Comparison of ENCODE assay signal across 9 mouse cellular contexts in the genomic region with DNA sequence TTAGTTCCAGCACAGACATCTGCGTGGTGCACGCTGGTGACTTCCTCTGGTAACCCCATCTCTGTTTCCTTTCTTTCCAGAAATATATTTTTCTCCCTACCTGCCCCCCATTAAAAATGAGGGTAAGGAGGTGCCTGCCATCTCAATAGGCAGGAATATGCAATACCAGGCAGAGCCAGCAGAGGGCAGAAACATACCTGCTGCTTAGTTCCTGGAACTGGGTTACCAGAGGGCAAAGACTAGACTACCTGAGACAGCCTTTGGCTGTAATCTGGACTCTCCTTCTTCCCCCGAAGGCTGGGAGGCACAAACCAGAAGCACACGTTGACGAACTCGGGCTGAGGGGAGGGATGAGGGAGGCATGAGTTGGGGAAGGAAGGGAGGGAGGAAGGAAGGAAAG. TPM values are rescaled to one million over a fixed set of nuclear protein-coding genes. Genes with fewer than 3 reads are reported as not detected.
DNase-seq lines count a peak whose midpoint lies in the region; ATAC-seq and TF ChIP-seq lines count a peak whose summit lies in the region.
"Had no signal": no experiment of that assay in that cellular context is flagged by ENCODE, and none has a peak within 500 bp of the region (broad histone marks: within the 10 kb centered on the region; RNA-seq: fewer than 3 reads in every experiment).

No protein-coding gene starts in this region.

- no peak overlapping the region for H3K9ac ChIP-seq in midbrain, embryonic 15.5 days
- no peak overlapping the region for H3K9ac ChIP-seq in limb, embryonic 14.5 days (ENCODE audit: low read depth, low read length, severe bottlenecking)
- H3K9ac ChIP-seq: embryonic facial prominence, embryonic 15.5 days had no signal

- H3K4me3 ChIP-seq in midbrain, embryonic 10.5 days: no peak overlapping the region
- H3K4me3 ChIP-seq in midbrain, embryonic 15.5 days: no peak overlapping the region
- no peak overlapping the region for H3K4me3 ChIP-seq in limb, embryonic 14.5 days (replicated peaks; ENCODE audit: low read length)
- H3K4me3 ChIP-seq: embryonic facial prominence, embryonic 15.5 days had no signal

- no peak overlapping the region for H3K27ac ChIP-seq in midbrain, embryonic 10.5 days (replicated peaks)
- H3K27ac ChIP-seq in midbrain, embryonic 15.5 days: no peak overlapping the region
- no peak overlapping the region for H3K27ac ChIP-seq in limb, embryonic 14.5 days (replicated peaks; ENCODE audit: low read depth, low read length)
- H3K27ac ChIP-seq: embryonic facial prominence, embryonic 15.5 days had no signal

- DNase-seq in midbrain, embryonic 10.5 days (ENCODE audit: low spot score): peak; percentile 63
- DNase-seq in c-Kit-positive CD71-positive TER-119-negative erythroid progenitor cells, embryonic 14.5 days (ENCODE audit: low read depth): peak; percentile 67
- DNase-seq in frontal cortex, postnatal 25 days (ENCODE audit: low spot score in 2 of 2): peak; percentile 68 to 82
- DNase-seq in kidney, adult 9 months: peak; percentile 94
- peak; percentile 82 for DNase-seq in limb, embryonic 14.5 days (ENCODE audit: low spot score)
- peak; percentile 70 for DNase-seq in ovary, postnatal 10 days (ENCODE audit: low spot score)
- peak; percentile 70 to 87 for DNase-seq in thymus, postnatal 10 days (ENCODE audit: low spot score in 2 of 2)

- no peaks in the 10 kb centered on the region for H3K4me1 ChIP-seq in midbrain, embryonic 10.5 days
- no peaks in the 10 kb centered on the region for H3K4me1 ChIP-seq in midbrain, embryonic 15.5 days
- H3K4me1 ChIP-seq in limb, embryonic 14.5 days (ENCODE audit: control insufficient read depth, insufficient read depth, low read length): no peaks in the 10 kb centered on the region
- H3K4me1 ChIP-seq: embryonic facial prominence, embryonic 15.5 days had no signal

- no peak overlapping the region for H3K4me2 ChIP-seq in midbrain, embryonic 15.5 days
- H3K4me2 ChIP-seq in limb, embryonic 14.5 days (replicated peaks; ENCODE audit: low read depth, low read length, severe bottlenecking): no peak overlapping the region
- H3K4me2 ChIP-seq: embryonic facial prominence, embryonic 15.5 days had no signal

- H3K9me3 ChIP-seq in midbrain, embryonic 10.5 days (replicated peaks): no peaks in the 10 kb centered on the region
- H3K9me3 ChIP-seq in midbrain, embryonic 15.5 days: no peaks in the 10 kb centered on the region
- no peaks in the 10 kb centered on the region for H3K9me3 ChIP-seq in limb, embryonic 14.5 days (ENCODE audit: control insufficient read depth, low read length)
- H3K9me3 ChIP-seq: embryonic facial prominence, embryonic 15.5 days had no signal

- H3K27me3 ChIP-seq in midbrain, embryonic 10.5 days (ENCODE audit: low read depth, poor library complexity, severe bottlenecking): no peaks in the 10 kb centered on the region
- no peaks in the 10 kb centered on the region for H3K27me3 ChIP-seq in midbrain, embryonic 15.5 days (replicated peaks)
- no peaks in the 10 kb centered on the region for H3K27me3 ChIP-seq in limb, embryonic 14.5 days (ENCODE audit: control insufficient read depth, insufficient read depth, low read length)
- H3K27me3 ChIP-seq: embryonic facial prominence, embryonic 15.5 days had no signal

- no peak for ATAC-seq in midbrain, embryonic 15.5 days (replicated peaks)
- ATAC-seq in limb, embryonic 14.5 days (ENCODE audit: low FRiP score, low read depth): no peak

- WGBS in midbrain, embryonic 10.5 days: 21% methylated on average over 6 of the region's 6 CpGs
- WGBS in midbrain, embryonic 15.5 days: 24% methylated on average over 3 of the region's 6 CpGs
- WGBS in limb, embryonic 14.5 days: 21% methylated on average over 4 of the region's 6 CpGs

- no peak for TF ChIP-seq POLR2A in limb, embryonic 14.5 days (IDR thresholded peaks at IDR 0.05; ENCODE audit: borderline replicate concordance, extremely low read depth, insufficient read depth, insufficient read length)

- H3K36me3 ChIP-seq in midbrain, embryonic 10.5 days: 0 out of 2 replicates have a peak, but pooled peaks cover 5% of the 10 kb centered on the region
- no peaks in the 10 kb centered on the region for H3K36me3 ChIP-seq in midbrain, embryonic 15.5 days (replicated peaks)
- H3K36me3 ChIP-seq in limb, embryonic 14.5 days (ENCODE audit: control insufficient read depth, insufficient read depth, low read length): peaks cover 40% of the 10 kb centered on the region

RNA-seq across cellular contexts. Expression of a gene that starts 24.8 kb away (rescaled TPM):
- polyA plus RNA-seq in midbrain, embryonic 10.5 days (2016; fragmentation: Nextera tagmentation; extraction: Ambion mirVana): 63.0 and 72.4 TPM in 2 replicates
- polyA plus RNA-seq in midbrain, embryonic 15.5 days (2015; fragmentation: Nextera tagmentation; extraction: Ambion mirVana): 59.0 and 64.2 TPM in 2 replicates
- 89.4 and 96.0 TPM in 2 replicates for polyA plus RNA-seq in limb, embryonic 14.5 days (2012; rRNA removed)
- polyA plus RNA-seq in limb, embryonic 14.5 days (2014; fragmentation: Nextera tagmentation; extraction: Ambion mirVana): 53.8 and 64.0 TPM in 2 replicates

RNA-seq across cellular contexts. Expression of a gene that starts 26.2 kb away (rescaled TPM):
- 32.8 and 38.8 TPM in 2 replicates for polyA plus RNA-seq in midbrain, embryonic 10.5 days (2016; fragmentation: Nextera tagmentation; extraction: Ambion mirVana)
- 38.0 and 39.4 TPM in 2 replicates for polyA plus RNA-seq in midbrain, embryonic 15.5 days (2015; fragmentation: Nextera tagmentation; extraction: Ambion mirVana)
- 112 and 130 TPM in 2 replicates for polyA plus RNA-seq in limb, embryonic 14.5 days (2012; rRNA removed)
- polyA plus RNA-seq in limb, embryonic 14.5 days (2014; fragmentation: Nextera tagmentation; extraction: Ambion mirVana): 66.1 and 75.3 TPM in 2 replicates

RNA-seq across cellular contexts. Expression of a gene that starts 28.0 kb away (rescaled TPM):
- polyA plus RNA-seq in midbrain, embryonic 10.5 days (2016; fragmentation: Nextera tagmentation; extraction: Ambion mirVana): 0.14 and 0.20 TPM in 2 replicates
- 0.15 TPM in 1 of 2 replicates, not detected in the other for polyA plus RNA-seq in midbrain, embryonic 15.5 days (2015; fragmentation: Nextera tagmentation; extraction: Ambion mirVana)
- 0.87 and 1.1 TPM in 2 replicates for polyA plus RNA-seq in limb, embryonic 14.5 days (2012; rRNA removed)
- 0.48 and 0.76 TPM in 2 replicates for polyA plus RNA-seq in limb, embryonic 14.5 days (2014; fragmentation: Nextera tagmentation; extraction: Ambion mirVana)

RNA-seq across cellular contexts. Expression of a gene that starts 34.1 kb away (rescaled TPM):
- 0.32 and 0.38 TPM in 2 replicates for polyA plus RNA-seq in midbrain, embryonic 10.5 days (2016; fragmentation: Nextera tagmentation; extraction: Ambion mirVana)
- polyA plus RNA-seq in midbrain, embryonic 15.5 days (2015; fragmentation: Nextera tagmentation; extraction: Ambion mirVana): 2.6 and 4.3 TPM in 2 replicates
- 6.2 and 8.1 TPM in 2 replicates for polyA plus RNA-seq in limb, embryonic 14.5 days (2012; rRNA removed)
- 11.7 and 11.9 TPM in 2 replicates for polyA plus RNA-seq in limb, embryonic 14.5 days (2014; fragmentation: Nextera tagmentation; extraction: Ambion mirVana)

RNA-seq across cellular contexts. Expression of a gene that starts 42.2 kb away (rescaled TPM):
- 13.7 and 15.5 TPM in 2 replicates for polyA plus RNA-seq in midbrain, embryonic 10.5 days (2016; fragmentation: Nextera tagmentation; extraction: Ambion mirVana)
- 78.7 and 80.2 TPM in 2 replicates for polyA plus RNA-seq in midbrain, embryonic 15.5 days (2015; fragmentation: Nextera tagmentation; extraction: Ambion mirVana)
- polyA plus RNA-seq in limb, embryonic 14.5 days (2012; rRNA removed): 37.4 and 39.8 TPM in 2 replicates
- 18.7 and 18.9 TPM in 2 replicates for polyA plus RNA-seq in limb, embryonic 14.5 days (2014; fragmentation: Nextera tagmentation; extraction: Ambion mirVana)
